Mouse (Mus musculus): ENCODE results near the gene Ptdss2.
A peak's percentile ranks its signal among the peaks of the same experiment; 100 is the strongest.

Gene Ptdss2

GRCm38 (mm10) chr7:141122245-141122644, at the start of gene Ptdss2:
TSS of gene Ptdss2 (plus strand) at chr7:141122382.
- ATAC-seq (ENCODE audit: low TSS enrichment), result no peak

- ATAC-seq (ENCODE audit: low TSS enrichment), result no peak
Measured at GRCm38 (mm10) chr7:141073782-141074181, 48.4 kb upstream of the Ptdss2 start.

DNA sequence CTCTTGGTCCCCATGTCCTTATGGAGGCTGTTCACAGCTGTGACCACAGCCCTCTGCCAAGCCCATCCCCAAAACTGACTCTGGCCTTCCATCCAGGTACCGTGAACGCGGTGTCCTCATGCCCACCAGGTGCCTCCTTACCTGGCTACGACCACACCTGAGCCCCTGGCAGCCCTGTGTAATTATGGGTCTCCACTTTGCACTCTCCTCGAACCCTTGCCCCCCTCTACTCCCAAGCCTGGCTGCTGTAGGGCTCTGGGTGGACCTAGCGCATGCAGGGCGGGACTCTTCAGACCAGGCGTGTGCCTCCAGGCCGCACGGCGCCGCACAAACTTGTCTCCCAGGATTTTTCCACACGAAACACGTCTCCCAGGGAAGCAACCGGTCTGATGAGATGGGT, 44.3 kb upstream of the Ptdss2 start, which contains the start of gene Pkp3:
TSS of gene Pkp3 (plus strand) at position 378 of the 400 bp plus-strand sequence.
- ATAC-seq (ENCODE audit: low TSS enrichment), result no peak

DNA sequence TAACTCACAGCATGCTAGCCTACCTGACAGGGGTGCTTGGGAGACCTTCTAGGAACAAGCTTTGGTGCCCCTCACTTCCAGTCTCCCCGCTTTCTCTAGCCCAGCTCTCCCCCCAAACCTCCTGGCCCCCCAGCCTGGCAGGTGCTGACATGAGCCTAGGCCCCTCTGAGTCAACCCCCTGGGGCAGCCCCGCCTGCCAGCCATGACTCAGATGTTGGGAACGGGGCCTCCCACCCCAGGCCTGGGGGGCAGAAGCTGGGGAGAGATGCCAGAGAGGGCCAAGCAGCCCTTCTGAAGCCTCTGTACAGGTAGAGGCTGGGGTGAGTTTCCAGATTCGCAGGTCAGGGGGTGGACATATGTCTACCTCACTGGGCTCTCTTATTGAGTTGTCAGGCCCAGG, 43.3 kb upstream of the Ptdss2 start:
- ATAC-seq (ENCODE audit: low TSS enrichment), result no peak

- ATAC-seq (ENCODE audit: low TSS enrichment), result no peak
Measured at GRCm38 (mm10) chr7:141079481-141080449, 42.4 kb upstream of the Ptdss2 start.

GRCm38 (mm10) chr7:141087894-141088293, 34.3 kb upstream of the Ptdss2 start:
- no peak for ATAC-seq (ENCODE audit: low TSS enrichment)

GRCm38 (mm10) chr7:141088473-141088872, 33.7 kb upstream of the Ptdss2 start:
- ATAC-seq (ENCODE audit: low TSS enrichment), result no peak

DNA sequence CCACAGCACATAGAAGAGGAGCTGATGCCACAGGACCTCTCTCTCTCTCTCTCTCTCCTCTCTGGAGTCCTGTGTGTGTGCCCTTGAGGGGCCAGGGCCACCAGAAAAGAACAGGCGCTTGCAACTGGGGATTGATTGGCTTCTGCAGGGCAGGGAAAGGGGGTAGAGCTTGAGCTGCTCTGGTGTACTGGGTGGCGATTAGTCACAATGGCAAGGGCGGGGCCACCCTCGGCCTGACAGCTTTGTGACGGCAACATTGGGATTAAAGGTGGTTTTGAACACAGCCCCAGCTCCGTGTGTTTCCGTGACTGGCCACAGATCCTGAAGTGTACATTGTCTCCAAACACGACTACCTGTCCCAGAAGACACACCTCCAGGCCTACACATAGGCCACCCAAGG, 32.0 kb upstream of the Ptdss2 start:
- ATAC-seq (ENCODE audit: low TSS enrichment), result no peak

GRCm38 (mm10) chr7:141092051-141092735, 30.0 kb upstream of the Ptdss2 start:
- ATAC-seq (ENCODE audit: low TSS enrichment), result no peak; the same call in 1 of the 2 replicates

GRCm38 (mm10) chr7:141093950-141094349, 28.2 kb upstream of the Ptdss2 start:
- no peak for ATAC-seq (ENCODE audit: low TSS enrichment)

GRCm38 (mm10) chr7:141094487-141095205, 27.5 kb upstream of the Ptdss2 start:
- no peak for ATAC-seq (ENCODE audit: low TSS enrichment)

DNA sequence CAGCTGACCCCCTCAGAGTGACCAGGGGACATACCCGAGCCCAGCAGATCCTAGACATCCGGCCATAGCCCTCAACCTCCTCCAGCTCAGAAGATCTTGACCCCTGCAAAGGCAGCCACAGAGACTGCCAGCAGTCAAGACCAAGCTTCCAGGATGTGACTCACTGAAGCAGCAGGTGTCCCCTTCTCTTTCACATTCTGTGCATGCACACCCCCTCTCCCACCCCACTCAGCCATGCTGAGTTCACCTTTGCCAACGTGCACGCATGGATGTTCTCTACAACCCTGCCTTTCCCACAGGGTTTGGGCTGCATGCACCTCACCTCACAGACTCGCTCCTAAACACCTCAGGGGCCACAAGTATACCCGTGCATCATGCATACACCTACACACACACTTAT, 26.2 kb upstream of the Ptdss2 start:
- ATAC-seq (ENCODE audit: low TSS enrichment), result no peak

- no peak for ATAC-seq (ENCODE audit: low TSS enrichment)
Measured at GRCm38 (mm10) chr7:141096649-141097056, 25.5 kb upstream of the Ptdss2 start.

DNA sequence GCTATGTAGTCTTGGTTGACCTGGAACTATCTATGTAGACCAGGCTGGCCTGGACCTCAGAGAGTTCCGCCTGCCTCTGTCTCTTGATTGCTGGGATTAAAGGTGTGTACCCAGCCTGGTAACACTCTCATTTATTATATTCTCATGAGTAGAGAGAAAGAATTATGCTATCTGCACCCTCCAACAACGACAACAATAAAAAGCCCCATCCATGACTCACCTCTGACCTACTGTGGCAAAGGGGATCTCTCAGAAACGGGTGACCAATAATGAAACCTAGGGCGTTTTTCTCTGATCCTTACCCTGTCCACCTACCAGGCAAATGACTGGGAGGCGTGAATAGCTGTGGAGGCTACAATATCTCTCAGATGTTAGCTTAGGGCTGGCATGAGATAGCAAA, 25.0 kb upstream of the Ptdss2 start:
- ATAC-seq (ENCODE audit: low TSS enrichment), result no peak

- ATAC-seq (ENCODE audit: low TSS enrichment), result peak; percentile 74; the same call in 1 of the 2 replicates
Measured at GRCm38 (mm10) chr7:141099911-141100691, 22.1 kb upstream of the Ptdss2 start, which contains the start of gene Sigirr. TSS of gene Sigirr (minus strand) at chr7:141100572.

DNA sequence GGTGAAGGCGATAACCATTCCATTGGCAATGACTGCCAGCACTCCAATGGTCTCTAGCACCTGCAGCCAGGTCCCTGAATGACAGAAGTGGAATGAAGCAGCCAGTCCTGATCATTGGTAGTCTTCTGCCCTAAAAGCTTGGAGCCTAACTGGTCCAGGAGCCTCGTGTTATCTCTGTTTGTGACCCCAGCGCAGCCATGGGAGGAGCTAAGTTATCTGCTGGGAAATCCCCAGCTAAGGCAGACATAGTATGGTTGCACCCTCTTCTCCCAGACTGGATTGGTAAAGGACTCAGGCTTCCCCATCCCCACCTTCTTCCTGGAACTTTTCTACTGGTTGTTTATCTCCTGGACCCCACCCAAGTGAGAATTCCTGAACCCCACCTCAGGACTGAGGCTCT, 19.0 kb upstream of the Ptdss2 start:
- ATAC-seq (ENCODE audit: low TSS enrichment), result no peak

- ATAC-seq (ENCODE audit: low TSS enrichment), result no peak
Measured at GRCm38 (mm10) chr7:141115874-141116273, 6.3 kb upstream of the Ptdss2 start.

DNA sequence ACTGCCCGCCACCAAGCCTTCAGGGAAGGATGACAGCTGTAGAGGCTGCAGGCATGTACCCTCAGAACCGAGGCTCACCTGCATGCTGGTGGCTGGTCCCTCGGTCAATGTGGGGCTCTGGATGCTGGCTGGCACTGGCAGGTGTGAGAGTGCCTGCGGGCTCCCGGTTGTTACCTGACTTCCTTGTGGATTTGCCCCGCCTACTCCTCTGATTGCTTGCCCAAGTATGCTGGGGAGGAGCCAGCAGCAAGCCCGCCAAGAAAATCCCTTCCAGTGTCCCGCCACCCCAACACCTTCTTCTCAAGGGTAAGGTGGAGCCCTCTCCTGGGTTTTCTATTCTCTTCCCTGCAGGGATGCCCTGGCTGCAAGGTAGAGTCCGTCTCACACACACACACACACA, 4.5 kb upstream of the Ptdss2 start, which contains the start of gene Ano9:
TSS of gene Ano9 (minus strand) at position 171 of the 400 bp plus-strand sequence.
- ATAC-seq (ENCODE audit: low TSS enrichment), result no peak

GRCm38 (mm10) chr7:141119487-141119886, 2.7 kb upstream of the Ptdss2 start:
- ATAC-seq (ENCODE audit: low TSS enrichment), result no peak

- no peak for ATAC-seq (ENCODE audit: low TSS enrichment)
Measured at GRCm38 (mm10) chr7:141120605-141121004, 1.6 kb upstream of the Ptdss2 start.

GRCm38 (mm10) chr7:141121051-141121531, 1.1 kb upstream of the Ptdss2 start:
- ATAC-seq (ENCODE audit: low TSS enrichment), result no peak
